Mouse (Mus musculus): ENCODE data around the gene Ccdc24. TPM values are rescaled to one million over a fixed set of nuclear protein-coding genes. Genes with fewer than 3 reads are reported as not detected.

Gene Ccdc24
- polyA plus RNA-seq, 1 experiment from 2014 or later, result 0.97 TPM

DNA sequence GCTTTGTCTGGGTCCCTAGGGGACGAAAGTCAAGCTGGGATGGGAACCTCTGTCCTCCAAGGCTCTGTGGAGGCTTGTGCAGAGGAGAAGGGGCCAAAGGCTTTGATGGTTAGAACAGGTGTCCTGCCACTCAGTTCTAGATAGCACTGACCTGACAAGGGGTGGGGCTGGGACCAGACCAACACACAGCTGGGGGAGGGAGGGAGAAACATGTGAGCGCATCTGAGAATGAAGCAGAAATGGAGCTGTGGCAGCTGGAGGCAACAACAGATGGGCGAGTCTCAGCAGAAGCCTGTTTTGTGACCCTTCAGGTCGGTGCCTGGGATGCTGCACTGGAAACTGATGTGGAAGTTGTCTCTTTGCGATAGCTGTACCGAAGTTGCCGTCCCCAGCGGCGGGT, 3.0 kb downstream of the Ccdc24 start:
- H3K9me3 ChIP-seq (replicated peaks; ENCODE audit: low read length), result no peaks in the 10 kb centered on the region
- H3K27me3 ChIP-seq (ENCODE audit: insufficient read depth, low read length), result no peaks in the 10 kb centered on the region
- no peak overlapping the region for H3K4me3 ChIP-seq (replicated peaks; ENCODE audit: low read depth, low read length)
- TF ChIP-seq CTCF (IDR thresholded peaks at IDR 0.05; ENCODE audit: low read depth), result no peak
- WGBS, result 69% methylated on average over 9 of the region's 9 CpGs
- no peak overlapping the region for H3K27ac ChIP-seq
- H3K4me1 ChIP-seq (replicated peaks; ENCODE audit: insufficient read depth, low read length), result peaks cover 14% of the 10 kb centered on the region; the same call in 1 of the 2 replicates
- H3K9ac ChIP-seq (ENCODE audit: low read depth, low read length), result no peak overlapping the region
- no peak for DNase-seq (ENCODE audit: low spot score)
- no peak overlapping the region for H3K4me2 ChIP-seq (ENCODE audit: low read length)
- H3K36me3 ChIP-seq (ENCODE audit: insufficient read depth, low read length), result no peaks in the 10 kb centered on the region
- no peak for ATAC-seq (replicated peaks; ENCODE audit: low FRiP score, low read depth)

DNA sequence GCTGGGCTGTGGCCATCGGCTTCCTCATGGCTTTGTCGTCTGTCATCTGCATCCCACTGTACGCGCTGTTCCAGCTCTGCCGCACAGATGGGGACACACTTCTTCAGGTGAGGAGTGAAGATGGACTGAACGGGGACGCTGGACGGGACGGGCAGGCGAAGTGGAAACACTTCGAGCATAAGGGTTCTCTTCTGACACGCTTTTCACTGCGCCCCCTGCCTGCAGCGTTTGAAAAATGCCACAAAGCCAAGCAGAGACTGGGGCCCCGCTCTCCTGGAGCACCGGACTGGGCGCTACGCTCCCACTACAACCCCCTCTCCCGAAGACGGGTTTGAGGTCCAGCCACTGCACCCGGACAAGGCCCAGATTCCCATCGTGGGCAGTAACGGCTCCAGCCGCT, 4.5 kb downstream of the Ccdc24 start:
- H3K27ac ChIP-seq, result no peak overlapping the region
- no peak overlapping the region for H3K4me3 ChIP-seq (replicated peaks; ENCODE audit: low read depth, low read length)
- no peaks in the 10 kb centered on the region for H3K9me3 ChIP-seq (replicated peaks; ENCODE audit: low read length)
- TF ChIP-seq CTCF (IDR thresholded peaks at IDR 0.05; ENCODE audit: low read depth), result peak; percentile 80
- DNase-seq (ENCODE audit: low spot score) (peak; percentile 67), ATAC-seq (replicated peaks; ENCODE audit: low FRiP score, low read depth) (no peak)
- H3K36me3 ChIP-seq (ENCODE audit: insufficient read depth, low read length), result no peaks in the 10 kb centered on the region
- no peak overlapping the region for H3K4me2 ChIP-seq (ENCODE audit: low read length)
- no peaks in the 10 kb centered on the region for H3K27me3 ChIP-seq (ENCODE audit: insufficient read depth, low read length)
- peaks cover 14% of the 10 kb centered on the region; the same call in 1 of the 2 replicates for H3K4me1 ChIP-seq (replicated peaks; ENCODE audit: insufficient read depth, low read length)
- H3K9ac ChIP-seq (ENCODE audit: low read depth, low read length), result no peak overlapping the region
- 17% methylated on average over 24 of the region's 24 CpGs for WGBS

DNA sequence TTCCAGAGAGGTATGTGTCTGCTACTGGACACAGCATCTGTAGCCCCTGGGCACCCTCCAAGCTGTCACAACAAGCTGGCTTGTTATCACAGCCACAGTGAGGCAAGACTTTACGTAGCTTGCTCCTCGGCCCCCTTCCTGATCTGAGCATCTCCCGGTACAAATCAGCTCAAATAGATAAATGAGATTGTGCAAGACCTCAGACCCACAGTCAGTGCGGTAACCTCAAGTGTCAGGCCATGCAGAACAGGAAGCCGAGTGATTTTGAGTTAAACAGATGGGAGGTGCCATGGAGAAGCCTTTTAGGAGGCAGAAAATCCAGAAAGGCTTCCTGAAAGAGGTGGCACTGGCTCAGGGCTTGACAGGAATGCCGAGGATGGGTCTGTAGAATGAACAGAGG, 5.4 kb downstream of the Ccdc24 start:
- no peaks in the 10 kb centered on the region for H3K36me3 ChIP-seq (ENCODE audit: insufficient read depth, low read length)
- H3K4me1 ChIP-seq (replicated peaks; ENCODE audit: insufficient read depth, low read length), result peaks cover 8% of the 10 kb centered on the region; the same call in 1 of the 2 replicates
- H3K9me3 ChIP-seq (replicated peaks; ENCODE audit: low read length), result no peaks in the 10 kb centered on the region
- 64% methylated on average over 6 of the region's 6 CpGs for WGBS
- DNase-seq (ENCODE audit: low spot score) (no peak), ATAC-seq (replicated peaks; ENCODE audit: low FRiP score, low read depth) (no peak)
- no peak overlapping the region for H3K4me2 ChIP-seq (ENCODE audit: low read length)
- H3K9ac ChIP-seq (ENCODE audit: low read depth, low read length), result no peak overlapping the region
- H3K27me3 ChIP-seq (ENCODE audit: insufficient read depth, low read length), result no peaks in the 10 kb centered on the region
- TF ChIP-seq CTCF (IDR thresholded peaks at IDR 0.05; ENCODE audit: low read depth), result no peak
- no peak overlapping the region for H3K27ac ChIP-seq
- no peak overlapping the region for H3K4me3 ChIP-seq (replicated peaks; ENCODE audit: low read depth, low read length)

DNA sequence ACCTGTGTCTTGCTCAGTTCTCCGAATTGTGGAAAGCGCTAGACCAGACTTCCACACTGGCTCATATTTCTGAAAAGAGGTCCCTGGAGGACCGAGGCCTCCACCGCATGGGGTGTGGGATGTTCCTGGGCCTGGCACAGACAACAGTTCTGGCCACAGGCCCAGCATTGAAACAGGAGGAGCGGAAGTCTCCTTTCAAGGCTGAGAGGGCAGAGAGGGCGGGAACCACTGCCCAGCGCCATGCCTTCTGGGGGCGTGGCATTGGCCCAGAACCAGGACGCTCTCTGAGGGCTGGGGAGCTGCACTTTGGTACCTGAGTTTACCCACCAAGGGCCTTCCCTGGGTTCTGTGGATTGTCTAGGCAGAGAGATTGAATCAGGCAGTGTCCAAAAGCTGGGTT, 6.3 kb downstream of the Ccdc24 start:
- Histone ChIP-seq H3K4me1 (replicated peaks; ENCODE audit: insufficient read depth, low read length) (peaks cover 8% of the 10 kb centered on the region; the same call in 1 of the 2 replicates), H3K36me3 (ENCODE audit: insufficient read depth, low read length) (no peaks in the 10 kb centered on the region), H3K4me2 (ENCODE audit: low read length) (no peak overlapping the region), H3K27ac (peak overlapping the region; percentile 47; the same call in 1 of the 2 replicates), H3K9ac (ENCODE audit: low read depth, low read length) (no peak overlapping the region), H3K9me3 (replicated peaks; ENCODE audit: low read length) (no peaks in the 10 kb centered on the region), H3K27me3 (ENCODE audit: insufficient read depth, low read length) (no peaks in the 10 kb centered on the region), H3K4me3 (replicated peaks; ENCODE audit: low read depth, low read length) (no peak overlapping the region)
- WGBS, result 17% methylated on average over 9 of the region's 9 CpGs
- DNase-seq (ENCODE audit: low spot score) (peak; percentile 88), ATAC-seq (replicated peaks; ENCODE audit: low FRiP score, low read depth) (peak; percentile 74)
- TF ChIP-seq CTCF (IDR thresholded peaks at IDR 0.05; ENCODE audit: low read depth), result no peak

DNA sequence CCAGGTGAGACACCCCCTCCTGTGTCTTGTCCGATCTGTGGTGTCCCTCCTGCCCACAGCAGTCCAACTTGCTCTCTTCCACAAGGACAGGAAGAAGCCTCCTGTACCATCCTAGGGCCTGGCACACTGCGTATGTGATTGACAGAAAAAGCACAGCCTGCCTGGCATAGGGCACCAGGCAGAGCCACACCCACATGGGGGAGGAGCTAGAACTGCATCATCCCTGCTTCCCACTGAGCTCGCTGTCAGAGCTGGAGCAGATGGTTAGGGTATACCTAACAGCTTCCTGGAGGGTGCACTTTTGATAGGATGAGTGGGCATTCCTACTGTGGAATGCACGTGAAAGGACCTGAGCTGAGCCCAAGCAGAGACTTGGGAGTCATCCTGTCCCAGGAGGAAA, 9.5 kb downstream of the Ccdc24 start:
- no peak overlapping the region for H3K27ac ChIP-seq
- no peak overlapping the region for H3K4me3 ChIP-seq (replicated peaks; ENCODE audit: low read depth, low read length)
- 0 out of 2 replicates have a peak overlapping the region, but pooled peaks have one; percentile 27 for H3K9ac ChIP-seq (ENCODE audit: low read depth, low read length)
- H3K4me2 ChIP-seq (ENCODE audit: low read length), result no peak overlapping the region
- no peak for TF ChIP-seq CTCF (IDR thresholded peaks at IDR 0.05; ENCODE audit: low read depth)
- peak; percentile 51 for DNase-seq (ENCODE audit: low spot score)
- no peaks in the 10 kb centered on the region for H3K36me3 ChIP-seq (ENCODE audit: insufficient read depth, low read length)
- peaks cover 11% of the 10 kb centered on the region; the same call in 1 of the 2 replicates for H3K4me1 ChIP-seq (replicated peaks; ENCODE audit: insufficient read depth, low read length)
- H3K9me3 ChIP-seq (replicated peaks; ENCODE audit: low read length), result no peaks in the 10 kb centered on the region
- ATAC-seq (replicated peaks; ENCODE audit: low FRiP score, low read depth), result 0 out of 2 replicates have a peak, but pooled peaks have one; percentile 10
- 57% methylated on average over 4 of the region's 4 CpGs for WGBS
- no peaks in the 10 kb centered on the region for H3K27me3 ChIP-seq (ENCODE audit: insufficient read depth, low read length)

DNA sequence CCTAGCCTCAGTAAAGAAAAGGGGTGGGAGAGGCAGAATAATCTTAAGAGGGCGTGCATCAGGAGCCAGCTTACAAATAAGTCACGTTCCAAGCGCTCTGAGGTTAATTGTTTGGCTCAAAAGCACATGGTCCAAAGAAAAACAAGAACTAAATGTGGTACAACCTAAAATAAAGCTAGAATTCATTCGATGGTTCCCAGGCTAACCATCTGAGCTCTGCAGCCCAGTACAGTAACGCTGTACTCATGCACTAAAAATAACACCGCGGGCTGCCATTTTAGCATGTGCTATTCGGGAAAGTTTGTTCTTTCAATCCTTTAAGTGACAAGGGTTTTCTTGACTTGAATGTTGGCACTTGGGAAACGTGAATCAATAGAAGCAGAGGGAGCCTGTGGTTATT, 11.8 kb downstream of the Ccdc24 start:
- H3K4me1 ChIP-seq (replicated peaks; ENCODE audit: insufficient read depth, low read length), result 0 out of 2 replicates have a peak, but pooled peaks cover 2% of the 10 kb centered on the region
- DNase-seq (ENCODE audit: low spot score), result no peak
- no peaks in the 10 kb centered on the region for H3K27me3 ChIP-seq (ENCODE audit: insufficient read depth, low read length)
- no peak overlapping the region for H3K4me2 ChIP-seq (ENCODE audit: low read length)
- no peak overlapping the region for H3K4me3 ChIP-seq (replicated peaks; ENCODE audit: low read depth, low read length)
- no peak for ATAC-seq (replicated peaks; ENCODE audit: low FRiP score, low read depth)
- H3K9ac ChIP-seq (ENCODE audit: low read depth, low read length), result no peak overlapping the region
- H3K9me3 ChIP-seq (replicated peaks; ENCODE audit: low read length), result no peaks in the 10 kb centered on the region
- WGBS, result 79% methylated on average over 9 of the region's 9 CpGs
- no peak overlapping the region for H3K27ac ChIP-seq
- no peaks in the 10 kb centered on the region for H3K36me3 ChIP-seq (ENCODE audit: insufficient read depth, low read length)
- no peak for TF ChIP-seq CTCF (IDR thresholded peaks at IDR 0.05; ENCODE audit: low read depth)

DNA sequence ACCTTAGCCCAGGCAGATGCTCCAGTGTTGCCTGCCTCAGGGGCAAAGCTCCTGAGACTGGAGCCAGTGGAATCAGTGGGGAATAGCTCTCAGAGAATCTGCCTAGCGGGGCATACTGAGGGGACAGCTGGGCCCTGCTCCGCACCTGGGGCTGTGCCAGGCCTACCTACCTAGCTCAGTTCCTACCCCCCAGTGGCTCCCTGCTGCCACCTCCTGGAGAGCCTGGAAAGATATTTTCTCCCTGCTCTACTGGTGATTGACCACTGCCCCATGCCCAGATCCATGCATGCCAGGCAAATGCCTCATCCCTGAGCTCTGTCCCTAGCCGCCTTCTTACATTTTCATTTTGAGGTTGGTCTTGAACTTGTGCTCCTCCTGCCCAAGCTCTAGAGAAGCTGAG, 13.6 kb downstream of the Ccdc24 start:
- H3K4me3 ChIP-seq (replicated peaks; ENCODE audit: low read depth, low read length), result no peak overlapping the region
- WGBS, result 76% methylated on average over 3 of the region's 3 CpGs
- H3K9ac ChIP-seq (ENCODE audit: low read depth, low read length), result no peak overlapping the region
- H3K4me1 ChIP-seq (replicated peaks; ENCODE audit: insufficient read depth, low read length), result 0 out of 2 replicates have a peak, but pooled peaks cover 2% of the 10 kb centered on the region
- ATAC-seq (replicated peaks; ENCODE audit: low FRiP score, low read depth), result peak; percentile 49
- H3K27me3 ChIP-seq (ENCODE audit: insufficient read depth, low read length), result no peaks in the 10 kb centered on the region
- no peak overlapping the region for H3K4me2 ChIP-seq (ENCODE audit: low read length)
- H3K27ac ChIP-seq, result no peak overlapping the region
- TF ChIP-seq CTCF (IDR thresholded peaks at IDR 0.05; ENCODE audit: low read depth), result peak; percentile 81
- DNase-seq (ENCODE audit: low spot score), result peak; percentile 59
- H3K9me3 ChIP-seq (replicated peaks; ENCODE audit: low read length), result no peaks in the 10 kb centered on the region
- no peaks in the 10 kb centered on the region for H3K36me3 ChIP-seq (ENCODE audit: insufficient read depth, low read length)
